Mouse (Mus musculus): ENCODE results near the gene Lancl3. TPM values are rescaled to one million over a fixed set of nuclear protein-coding genes. Genes with fewer than 3 reads are reported as not detected.

Gene Lancl3
- total RNA-seq, 2 experiments from 2014 or later, result 3.9 to 4.0 TPM

Other genes with a start within 250 kb of the Lancl3 start
- gene Fthl17b, start 236.9 kb upstream of the Lancl3 start, total RNA-seq (2021), result not detected
- not detected for gene Fthl17c, start 223.3 kb upstream of the Lancl3 start, total RNA-seq (2021)
- not detected for gene Fthl17d, start 213.1 kb upstream of the Lancl3 start, total RNA-seq (2021)
- gene Fthl17e, start 166.4 kb upstream of the Lancl3 start, total RNA-seq (2021), result not detected
- gene Fthl17f, start 136.9 kb upstream of the Lancl3 start, total RNA-seq (2021), result not detected
- gene 4930402K13Rik, start 95.3 kb upstream of the Lancl3 start, total RNA-seq (2021), result not detected
- not detected for gene Gm14862, start 57.0 kb downstream of the Lancl3 start, total RNA-seq (2021)
- 1 to 10 TPM; 6.4 to 8.0 TPM for gene Xk, start 72.9 kb downstream of the Lancl3 start, total RNA-seq (2021)
- gene H2al1m, start 83.9 kb downstream of the Lancl3 start, total RNA-seq (2021), result not detected
- not detected for gene H2al1k, start 150.7 kb downstream of the Lancl3 start, total RNA-seq (2021)

All from heart, postnatal 25 days (tissue).